Mouse (Mus musculus): ENCODE results near the gene Cdkl1.
A peak's percentile ranks its signal among the peaks of the same experiment; 100 is the strongest.

The Cdkl1 gene

GRCm38 (mm10) chr12:69781935-69782650, 9.0 kb downstream of the Cdkl1 start:
- no peak for DNase-seq

- no peak for DNase-seq
Measured at GRCm38 (mm10) chr12:69781480-69781879, 9.6 kb downstream of the Cdkl1 start.

GRCm38 (mm10) chr12:69777957-69778356, 13.1 kb downstream of the Cdkl1 start:
- no peak for DNase-seq

- no peak for DNase-seq
Measured at GRCm38 (mm10) chr12:69777341-69777730, 13.7 kb downstream of the Cdkl1 start.

- no peak for DNase-seq
Measured at GRCm38 (mm10) chr12:69776607-69777340, 14.3 kb downstream of the Cdkl1 start.

- DNase-seq, result no peak
Measured at GRCm38 (mm10) chr12:69768841-69769240, 22.2 kb downstream of the Cdkl1 start.

- no peak for DNase-seq
Measured at GRCm38 (mm10) chr12:69767476-69768258, 23.4 kb downstream of the Cdkl1 start.

GRCm38 (mm10) chr12:69766185-69766904, 24.7 kb downstream of the Cdkl1 start:
- no peak for DNase-seq

GRCm38 (mm10) chr12:69765543-69765942, 25.5 kb downstream of the Cdkl1 start:
- DNase-seq, result no peak

- no peak for DNase-seq
Measured at GRCm38 (mm10) chr12:69761603-69762002, 29.5 kb downstream of the Cdkl1 start.

GRCm38 (mm10) chr12:69760743-69761406, 30.2 kb downstream of the Cdkl1 start:
- peak; percentile 24 for DNase-seq

- DNase-seq, result no peak
Measured at GRCm38 (mm10) chr12:69760014-69760413, 31.1 kb downstream of the Cdkl1 start.

- DNase-seq, result no peak
Measured at GRCm38 (mm10) chr12:69759267-69759885, 31.7 kb downstream of the Cdkl1 start.

GRCm38 (mm10) chr12:69758221-69759185, 32.6 kb downstream of the Cdkl1 start:
- no peak for DNase-seq

- peak; percentile 77 for DNase-seq
Measured at GRCm38 (mm10) chr12:69757418-69758141, 33.5 kb downstream of the Cdkl1 start.

GRCm38 (mm10) chr12:69756015-69756414, 35.1 kb downstream of the Cdkl1 start:
- DNase-seq, result no peak

- no peak for DNase-seq
Measured at GRCm38 (mm10) chr12:69753936-69754335, 37.1 kb downstream of the Cdkl1 start.

GRCm38 (mm10) chr12:69751864-69752341, 39.2 kb downstream of the Cdkl1 start:
- no peak for DNase-seq

- DNase-seq, result no peak
Measured at GRCm38 (mm10) chr12:69744138-69744537, 46.9 kb downstream of the Cdkl1 start.

- no peak for DNase-seq
Measured at GRCm38 (mm10) chr12:69741965-69742364, 49.1 kb downstream of the Cdkl1 start.

All from layer of hippocampus, adult 9-11 months (tissue).